Mouse (Mus musculus): Measurements from ENCODE around the gene Pan2.

- TF ChIP-seq POLR2A (IDR thresholded peaks at IDR 0.05; ENCODE audit: low read depth, low read length) = no peak
- TF ChIP-seq GABPA (IDR thresholded peaks at IDR 0.05; ENCODE audit: insufficient replicate concordance, low read depth, low read length) = no peak
- no peak for TF ChIP-seq CTCF (conservative IDR thresholded peaks at IDR 0.05 in 1 of 2, IDR thresholded peaks at IDR 0.05 in 1 of 2; ENCODE audit: low read depth in 2 of 2, low read length in 2 of 2)
- no peak; the same call in 1 of the 2 replicates for TF ChIP-seq EP300 (IDR thresholded peaks at IDR 0.05; ENCODE audit: low read length)
- no peak for TF ChIP-seq USF1 (IDR thresholded peaks at IDR 0.05; ENCODE audit: low read depth, low read length)
- TF ChIP-seq ZC3H11A (IDR thresholded peaks at IDR 0.05; ENCODE audit: low read depth, low read length) = no peak
- TF ChIP-seq MAFK (IDR thresholded peaks at IDR 0.05; ENCODE audit: insufficient replicate concordance, low read length) = no peak
- no peak for TF ChIP-seq TBP (conservative IDR thresholded peaks at IDR 0.05; ENCODE audit: low read depth, low read length)
- TF ChIP-seq RAD21 (IDR thresholded peaks at IDR 0.05; ENCODE audit: low read depth, low read length) = no peak
These were observed 7.0 kb downstream of the Pan2 start for GRCm38 (mm10) chr10:128310177-128310576.

Data from CH12.LX (cell line).